37 mouse cellular contexts compared by ENCODE assay signal in the genomic region with DNA sequence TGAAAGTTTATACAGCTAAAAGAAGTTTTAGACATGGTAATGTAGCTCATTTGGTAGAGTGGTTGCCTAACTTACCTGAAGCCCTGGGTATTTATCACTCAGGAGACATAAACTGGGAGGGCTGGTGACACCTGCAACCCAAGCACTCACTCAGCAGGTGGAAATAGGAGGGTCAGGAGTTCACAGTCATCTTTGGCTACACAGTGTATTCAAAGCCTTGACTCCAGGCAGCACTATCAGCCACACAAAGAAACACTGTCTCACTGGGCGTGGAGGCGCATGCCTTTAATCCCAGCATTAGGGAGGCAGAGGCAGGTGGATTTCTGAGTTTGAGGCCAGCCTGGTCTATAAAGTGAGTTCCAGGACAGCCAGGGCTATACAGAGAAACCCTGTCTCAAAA. TPM values are rescaled to one million over a fixed set of nuclear protein-coding genes. Genes with fewer than 3 reads are reported as not detected.
"Had no signal": no experiment of that assay in that cellular context is flagged by ENCODE, and none has a peak within 500 bp of the region (broad histone marks: within the 10 kb centered on the region; RNA-seq: fewer than 3 reads in every experiment).

No protein-coding gene starts in this region.

- H3K9me3 ChIP-seq: embryonic facial prominence, embryonic 10.5 days; embryonic facial prominence, embryonic 12.5 days; embryonic facial prominence, embryonic 13.5 days; embryonic facial prominence, embryonic 15.5 days; forebrain, embryonic 10.5 days; forebrain, embryonic 12.5 days; forebrain, embryonic 13.5 days; forebrain, embryonic 15.5 days had no signal

- H3K9ac ChIP-seq: embryonic facial prominence, embryonic 12.5 days; embryonic facial prominence, embryonic 13.5 days; embryonic facial prominence, embryonic 15.5 days; forebrain, embryonic 12.5 days; forebrain, embryonic 13.5 days; forebrain, embryonic 15.5 days; forebrain, postnatal 0 days had no signal

- H3K27me3 ChIP-seq: embryonic facial prominence, embryonic 12.5 days; forebrain, embryonic 15.5 days had no signal

- H3K4me2 ChIP-seq: embryonic facial prominence, embryonic 12.5 days; embryonic facial prominence, embryonic 13.5 days; embryonic facial prominence, embryonic 15.5 days; forebrain, embryonic 12.5 days; forebrain, embryonic 13.5 days; forebrain, embryonic 15.5 days had no signal

- ATAC-seq: forebrain, embryonic 13.5 days; forebrain, embryonic 14.5 days; forebrain, embryonic 15.5 days; forebrain, embryonic 16.5 days; forebrain, postnatal 0 days had no signal

- H3K4me3 ChIP-seq: embryonic facial prominence, embryonic 10.5 days; embryonic facial prominence, embryonic 12.5 days; embryonic facial prominence, embryonic 13.5 days; embryonic facial prominence, embryonic 15.5 days; erythroblast, embryonic 14.5 days; forebrain, embryonic 10.5 days; forebrain, embryonic 12.5 days; forebrain, embryonic 13.5 days; forebrain, embryonic 15.5 days; gastrocnemius, adult 2 months; heart, adult 2 months had no signal

- H3K36me3 ChIP-seq: embryonic facial prominence, embryonic 10.5 days; embryonic facial prominence, embryonic 12.5 days; embryonic facial prominence, embryonic 13.5 days; embryonic facial prominence, embryonic 15.5 days; forebrain, embryonic 10.5 days; forebrain, embryonic 12.5 days; forebrain, embryonic 15.5 days had no signal

- H3K4me1 ChIP-seq: embryonic facial prominence, embryonic 10.5 days; embryonic facial prominence, embryonic 12.5 days; embryonic facial prominence, embryonic 13.5 days; embryonic facial prominence, embryonic 15.5 days; forebrain, embryonic 10.5 days; forebrain, embryonic 12.5 days; forebrain, embryonic 13.5 days; forebrain, embryonic 15.5 days had no signal

- H3K27ac ChIP-seq: embryonic facial prominence, embryonic 10.5 days; embryonic facial prominence, embryonic 12.5 days; embryonic facial prominence, embryonic 13.5 days; embryonic facial prominence, embryonic 15.5 days; forebrain, embryonic 10.5 days; forebrain, embryonic 12.5 days; forebrain, embryonic 13.5 days; forebrain, embryonic 15.5 days; gastrocnemius, adult 2 months; heart, adult 2 months had no signal

- DNase-seq: cerebellum, adult 9-11 months; cerebellum, postnatal 10 days; cerebellum, postnatal 14 days; cerebellum, postnatal 25 days; cerebellum, postnatal 36 days; embryo, embryonic 11 days; forebrain, postnatal 0 days; gastrocnemius, adult 2 months; gastrocnemius, postnatal 10 days; gastrocnemius, postnatal 14 days; gastrocnemius, postnatal 25 days; gastrocnemius, postnatal 36 days; heart, adult 11 months; heart, adult 18-20 months; heart, adult 2 months had no signal

RNA-seq across cellular contexts. Expression of a gene that starts 3.5 kb away (rescaled TPM):
- total RNA-seq: common myeloid progenitor, adult 5-6 weeks; gastrocnemius, adult 18-20 months; gastrocnemius, adult 2 months; gastrocnemius, adult 8-10 months; gastrocnemius, postnatal 10 days; gastrocnemius, postnatal 14 days; gastrocnemius, postnatal 25 days; gastrocnemius, postnatal 36 days; gastrocnemius, postnatal 4 days; granulocyte monocyte progenitor cell, adult 5-6 weeks; heart, adult 18-20 months; heart, adult 2 months; heart, adult 8-10 months had no signal
- polyA plus RNA-seq: embryonic facial prominence, embryonic 10.5 days; embryonic facial prominence, embryonic 11.5 days; embryonic facial prominence, embryonic 12.5 days; embryonic facial prominence, embryonic 13.5 days; erythroblast, embryonic 14.5 days; forebrain, embryonic 10.5 days; forebrain, embryonic 11.5 days; forebrain, embryonic 12.5 days; forebrain, embryonic 13.5 days; forebrain, embryonic 14.5 days; forebrain, embryonic 15.5 days; forebrain, embryonic 16.5 days; forebrain, postnatal 0 days; frontal cortex, adult 2 months; heart, adult 2 months had no signal

RNA-seq across cellular contexts. Expression of a gene that starts 41.2 kb away (rescaled TPM):
- polyA plus RNA-seq: erythroblast, embryonic 14.5 days had no signal

RNA-seq across cellular contexts. Expression of a gene that starts 44.8 kb away (rescaled TPM):
- total RNA-seq: common myeloid progenitor, adult 5-6 weeks; forebrain, postnatal 0 days; gastrocnemius, adult 18-20 months; gastrocnemius, adult 2 months; gastrocnemius, adult 8-10 months; gastrocnemius, postnatal 10 days; gastrocnemius, postnatal 14 days; gastrocnemius, postnatal 25 days; gastrocnemius, postnatal 36 days; gastrocnemius, postnatal 4 days; granulocyte monocyte progenitor cell, adult 5-6 weeks; heart, adult 18-20 months; heart, adult 2 months; heart, adult 8-10 months had no signal
- polyA plus RNA-seq: cortical plate, adult 2 months; embryonic facial prominence, embryonic 10.5 days; embryonic facial prominence, embryonic 11.5 days; embryonic facial prominence, embryonic 12.5 days; embryonic facial prominence, embryonic 13.5 days; embryonic facial prominence, embryonic 14.5 days; embryonic facial prominence, embryonic 15.5 days; erythroblast, embryonic 14.5 days; forebrain, embryonic 10.5 days; forebrain, embryonic 11.5 days; forebrain, embryonic 12.5 days; forebrain, embryonic 13.5 days; forebrain, embryonic 14.5 days; forebrain, embryonic 15.5 days; forebrain, embryonic 16.5 days; forebrain, postnatal 0 days; frontal cortex, adult 2 months; heart, adult 2 months had no signal
